Mouse (Mus musculus) ES-Bruce4 (cell line): ENCODE measurements around the gene Nr1h3. TPM values are rescaled to one million over a fixed set of nuclear protein-coding genes. Genes with fewer than 3 reads are reported as not detected.
A peak's percentile ranks its signal among the peaks of the same experiment; 100 is the strongest.

ENCODE experiments used
- H3K27ac ChIP-seq: 2 replicates; pipeline ENCODE4 v1.5.1; 2012; ENCODE audit warnings: low read length, inconsistent platforms; ENCODE audit not compliant: insufficient read depth
- H3K27me3 ChIP-seq: 2 replicates; pipeline ENCODE4 v1.6.1; 2012; ENCODE audit warnings: mild to moderate bottlenecking, low read length, inconsistent platforms; ENCODE audit not compliant: control insufficient read depth, poor library complexity, insufficient read depth, severe bottlenecking
- H3K36me3 ChIP-seq: 2 replicates; pipeline ENCODE4 v1.6.1; 2012; ENCODE audit warnings: inconsistent platforms, mild to moderate bottlenecking, low read length, moderate library complexity; ENCODE audit not compliant: control insufficient read depth, poor library complexity, insufficient read depth, severe bottlenecking
- H3K4me1 ChIP-seq: one replicate; pipeline ENCODE4 v1.8.1; 2011; ENCODE audit warnings: low read length; ENCODE audit not compliant: control insufficient read depth, insufficient read depth
- H3K4me3 ChIP-seq: 2 replicates; pipeline ENCODE4 v1.5.1; 2011; ENCODE audit warnings: low read depth, mild to moderate bottlenecking, low read length
- H3K9ac ChIP-seq: 2 replicates; pipeline ENCODE4 v1.6.1; 2012; ENCODE audit warnings: low read depth, mild to moderate bottlenecking, inconsistent platforms; ENCODE audit not compliant: poor library complexity, severe bottlenecking
- H3K9me3 ChIP-seq: replicated peaks from 2 replicates; pipeline ENCODE4 v1.6.1; 2012; ENCODE audit warnings: mild to moderate bottlenecking, low read length, inconsistent platforms; ENCODE audit not compliant: control insufficient read depth, poor library complexity, insufficient read depth, severe bottlenecking
- CTCF ChIP-seq: IDR thresholded peaks from one replicate; pipeline ENCODE4 v1.8.1; 2011; ENCODE audit warnings: low read depth, low read length
- EP300 ChIP-seq: IDR thresholded peaks from 2 replicates; pipeline ENCODE4 v1.6.1; 2011; ENCODE audit warnings: low read depth, low read length; ENCODE audit not compliant: insufficient read depth
- POLR2A ChIP-seq: IDR thresholded peaks from one replicate; pipeline ENCODE4 v1.8.1; 2011; ENCODE audit warnings: low read length; ENCODE audit not compliant: insufficient read depth
- polyA plus RNA-seq: library from polyadenylated mRNA; stranded (reverse); fragments of >200 nt; gene quantifications from 2 replicates; pipeline ENCODE4 v1.2.4, GENCODE M21; 2011; ENCODE audit warnings: low read depth; ENCODE audit not compliant: missing spikeins, insufficient read depth, insufficient read length

The Nr1h3 gene
- polyA plus RNA-seq, 1 experiment: not detected

DNA sequence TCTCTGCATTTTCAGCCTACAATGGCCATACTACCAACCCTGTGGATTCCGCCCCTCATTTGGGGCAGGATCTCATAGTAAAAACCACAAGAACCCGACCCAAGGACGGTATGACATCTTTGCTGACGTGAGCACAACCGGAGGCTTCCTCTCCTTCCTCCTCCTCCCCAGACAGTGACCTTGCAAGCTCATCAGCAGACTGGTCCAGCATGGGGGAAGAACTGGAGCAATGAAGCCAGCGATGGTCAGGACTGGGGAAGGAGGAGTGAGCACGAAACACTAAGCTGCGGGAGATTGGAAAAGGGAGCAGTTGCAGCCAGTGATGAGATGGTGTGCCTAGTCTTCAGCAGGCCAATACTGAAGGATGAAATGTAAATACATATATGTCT, 20.6 kb downstream of the Nr1h3 start:
- TF ChIP-seq POLR2A: no peak
- no peak for TF ChIP-seq CTCF
- TF ChIP-seq EP300: no peak
- 0 out of 2 replicates have a peak overlapping the region, but pooled peaks have one; percentile 68 for H3K9ac ChIP-seq
- no peak overlapping the region for H3K27ac ChIP-seq

DNA sequence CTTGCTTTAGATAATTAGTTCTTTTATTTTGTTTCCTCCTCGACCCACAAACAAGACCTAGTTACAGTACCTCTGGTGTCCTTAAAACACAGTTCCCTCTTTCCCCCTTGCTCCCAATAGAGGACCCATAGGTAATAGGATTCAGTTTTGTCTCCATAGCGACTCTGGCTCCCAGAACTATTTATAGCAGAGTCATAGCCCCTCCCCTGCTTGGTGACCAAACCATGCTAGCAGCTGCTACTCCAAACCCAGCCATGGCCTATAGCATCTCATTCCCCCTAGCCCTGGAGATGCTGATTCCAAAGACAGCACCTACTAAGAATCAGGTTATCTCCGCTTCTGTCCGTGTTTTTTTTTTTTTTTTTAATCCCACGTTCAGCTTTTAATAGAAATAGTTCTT, 21.9 kb downstream of the Nr1h3 start:
- no peaks in the 10 kb centered on the region for H3K27me3 ChIP-seq
- no peak overlapping the region for H3K4me3 ChIP-seq
- no peaks in the 10 kb centered on the region for H3K9me3 ChIP-seq
- H3K9ac ChIP-seq: no peak overlapping the region
- no peak overlapping the region for H3K27ac ChIP-seq
- H3K36me3 ChIP-seq: no peaks in the 10 kb centered on the region
- peaks cover 4% of the 10 kb centered on the region for H3K4me1 ChIP-seq
- TF ChIP-seq POLR2A (no peak), EP300 (no peak), CTCF (no peak)

More for the DNA sequence above, 20.6 kb downstream of the Nr1h3 start:
- H3K27me3 ChIP-seq: no peaks in the 10 kb centered on the region
- peak overlapping the region; percentile 57 for H3K4me3 ChIP-seq
- no peaks in the 10 kb centered on the region for H3K9me3 ChIP-seq
- H3K36me3 ChIP-seq: no peaks in the 10 kb centered on the region
- H3K4me1 ChIP-seq: peaks cover 4% of the 10 kb centered on the region

DNA sequence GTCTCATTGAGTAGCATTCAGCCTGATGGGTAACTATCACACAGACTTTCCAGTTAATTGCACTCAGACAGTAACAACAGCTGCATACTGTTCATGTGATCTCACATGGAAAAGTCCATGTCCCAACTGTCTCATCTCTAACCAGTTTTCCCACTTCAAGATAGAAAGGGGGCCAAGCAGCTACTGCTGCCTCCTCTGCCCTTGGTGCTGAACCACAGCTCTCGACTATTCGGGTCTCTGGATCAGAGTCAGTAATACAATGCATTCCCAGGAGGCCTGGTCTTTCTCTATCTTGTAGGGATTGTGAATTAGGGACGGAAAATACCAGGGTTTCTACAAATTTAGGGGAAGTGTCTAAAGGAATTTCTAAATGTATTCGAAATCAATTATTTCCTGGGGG, 22.8 kb downstream of the Nr1h3 start:
- no peak overlapping the region for H3K4me3 ChIP-seq
- no peaks in the 10 kb centered on the region for H3K36me3 ChIP-seq
- H3K27ac ChIP-seq: no peak overlapping the region
- H3K4me1 ChIP-seq: peaks cover 4% of the 10 kb centered on the region
- no peak overlapping the region for H3K9ac ChIP-seq
- no peaks in the 10 kb centered on the region for H3K27me3 ChIP-seq
- no peaks in the 10 kb centered on the region for H3K9me3 ChIP-seq
- TF ChIP-seq EP300 (no peak), POLR2A (no peak), CTCF (no peak)

DNA sequence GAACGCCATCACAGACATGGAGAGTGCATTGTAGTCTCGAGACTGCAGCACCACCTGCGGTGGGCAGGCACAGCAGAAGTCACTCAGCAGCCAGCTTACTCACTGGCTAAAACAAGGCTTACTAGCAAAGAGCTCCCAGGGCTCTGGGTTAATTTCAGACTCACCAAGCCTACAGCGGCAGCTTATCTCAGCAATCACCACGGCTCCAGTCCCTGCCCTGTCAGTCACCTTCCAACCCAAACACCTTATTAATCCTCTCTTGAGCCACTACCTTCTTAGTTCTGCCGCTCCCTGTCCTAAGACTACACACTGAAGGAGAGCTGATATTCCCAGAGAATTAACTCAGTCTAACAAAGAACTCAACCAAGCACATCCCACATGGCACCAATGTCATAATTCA, 26.4 kb downstream of the Nr1h3 start:
- Histone ChIP-seq H3K9me3 (no peaks in the 10 kb centered on the region), H3K9ac (no peak overlapping the region), H3K4me3 (no peak overlapping the region), H3K4me1 (peaks cover 1% of the 10 kb centered on the region), H3K27me3 (no peaks in the 10 kb centered on the region), H3K27ac (no peak overlapping the region), H3K36me3 (no peaks in the 10 kb centered on the region)
- TF ChIP-seq EP300 (no peak), CTCF (no peak), POLR2A (no peak)

DNA sequence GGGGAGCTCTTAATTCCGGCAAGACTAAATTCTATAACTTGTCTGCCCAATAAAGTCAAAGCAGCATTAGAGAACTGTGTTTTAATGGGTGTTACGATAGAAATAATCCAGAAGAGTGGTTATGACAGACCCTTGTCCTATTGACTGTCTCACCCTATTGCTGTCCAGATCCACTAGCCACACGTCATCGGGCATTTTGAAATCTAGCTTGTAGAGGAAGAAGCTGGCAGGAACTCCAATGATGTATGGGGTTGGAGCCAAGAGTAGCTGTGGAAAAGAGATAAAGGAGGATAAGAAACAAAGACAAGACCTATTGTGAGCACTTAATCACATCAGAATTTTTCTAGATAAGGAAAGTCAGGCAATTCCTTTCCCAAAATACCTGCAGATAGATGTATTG, 27.1 kb downstream of the Nr1h3 start:
- Histone ChIP-seq H3K4me1 (peaks cover 1% of the 10 kb centered on the region), H3K36me3 (no peaks in the 10 kb centered on the region)
- TF ChIP-seq CTCF (no peak), EP300 (no peak), POLR2A (no peak)

DNA sequence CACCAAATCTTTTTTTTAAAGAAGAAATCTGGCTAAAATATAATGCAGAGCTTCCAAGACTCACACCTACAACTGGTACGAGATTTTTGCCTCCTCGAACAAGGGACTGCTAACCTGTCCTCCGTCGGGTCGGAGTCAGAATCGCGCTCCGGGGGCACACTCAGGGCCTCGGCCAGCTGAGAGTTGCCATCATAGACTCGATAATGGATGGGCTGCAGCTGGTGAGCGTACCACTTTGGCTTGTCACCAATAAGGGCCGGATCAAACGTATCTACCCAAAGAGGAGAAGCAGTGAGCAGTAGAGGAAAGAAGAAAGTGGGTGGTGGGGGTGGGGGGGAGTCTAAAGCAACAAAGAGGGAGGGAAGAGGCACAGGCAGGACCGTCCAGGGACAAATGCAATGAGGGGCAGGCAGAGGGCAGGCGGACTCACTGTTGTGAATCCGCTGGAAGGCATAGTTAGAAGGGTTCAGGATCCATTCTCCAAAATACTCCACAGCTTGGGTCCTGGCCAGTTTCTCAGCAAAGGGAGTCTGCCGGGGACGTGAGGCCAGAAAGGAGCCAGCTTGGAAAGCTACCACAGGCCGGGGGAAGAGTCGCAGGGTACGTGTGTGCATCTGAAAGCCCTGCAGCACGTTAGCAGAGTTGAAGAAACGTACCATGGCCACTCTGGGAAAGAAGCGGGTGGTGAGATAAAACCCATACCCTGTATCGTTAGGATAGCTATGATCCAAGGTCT, 32.9 kb downstream of the Nr1h3 start:
- H3K4me3 ChIP-seq: no peak overlapping the region
- H3K9ac ChIP-seq: no peak overlapping the region
- H3K27me3 ChIP-seq: no peaks in the 10 kb centered on the region
- peaks cover 1% of the 10 kb centered on the region for H3K4me1 ChIP-seq
- TF ChIP-seq EP300 (no peak), POLR2A (no peak), CTCF (no peak)
- no peaks in the 10 kb centered on the region for H3K9me3 ChIP-seq
- no peaks in the 10 kb centered on the region for H3K36me3 ChIP-seq
- no peak overlapping the region for H3K27ac ChIP-seq

More for the DNA sequence above, 27.1 kb downstream of the Nr1h3 start:
- Histone ChIP-seq H3K4me3 (no peak overlapping the region), H3K27ac (no peak overlapping the region), H3K9ac (no peak overlapping the region), H3K27me3 (no peaks in the 10 kb centered on the region), H3K9me3 (no peaks in the 10 kb centered on the region)
